Mouse (Mus musculus): ENCODE results near the gene Gm21761. TPM values are rescaled to one million over a fixed set of nuclear protein-coding genes. Genes with fewer than 3 reads are reported as not detected.
A peak's percentile ranks its signal among the peaks of the same experiment; 100 is the strongest.
"Not testable (repeated sequence)": the region's sequence is repeated elsewhere in the genome, so short reads cannot be mapped to it uniquely, and the experiment has no call there.

Gm21761 gene
- not detected for total RNA-seq (2021)
- long read RNA-seq, experiment 1, result 0 reads
- long read RNA-seq, experiment 2, result 0 reads

DNA sequence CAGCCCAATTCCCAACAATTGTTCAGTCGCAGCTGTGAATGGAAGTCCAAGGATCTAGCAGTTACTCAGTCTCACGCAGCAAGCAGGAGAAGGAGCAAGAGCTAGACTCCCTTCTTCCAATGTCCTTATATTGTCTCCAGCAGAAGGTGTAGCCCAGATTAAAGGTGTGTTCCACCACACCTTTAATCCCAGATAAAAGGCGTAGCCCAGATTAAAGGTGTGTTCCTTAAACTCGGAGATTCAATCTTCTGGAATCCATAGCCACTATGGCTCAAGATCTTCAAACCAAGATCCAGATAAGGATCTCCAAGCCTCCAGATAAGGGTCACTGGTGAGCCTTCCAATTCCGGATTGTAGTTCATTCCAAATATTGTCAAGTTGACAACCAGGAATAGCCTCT lies at the start of gene Gm21761:
Gm21761 (minus strand) TSS at position 101 of the 400 bp plus-strand sequence.
- DNase-seq; intact Hi-C loops (cut with DNase I): not testable (repeated sequence)

DNA sequence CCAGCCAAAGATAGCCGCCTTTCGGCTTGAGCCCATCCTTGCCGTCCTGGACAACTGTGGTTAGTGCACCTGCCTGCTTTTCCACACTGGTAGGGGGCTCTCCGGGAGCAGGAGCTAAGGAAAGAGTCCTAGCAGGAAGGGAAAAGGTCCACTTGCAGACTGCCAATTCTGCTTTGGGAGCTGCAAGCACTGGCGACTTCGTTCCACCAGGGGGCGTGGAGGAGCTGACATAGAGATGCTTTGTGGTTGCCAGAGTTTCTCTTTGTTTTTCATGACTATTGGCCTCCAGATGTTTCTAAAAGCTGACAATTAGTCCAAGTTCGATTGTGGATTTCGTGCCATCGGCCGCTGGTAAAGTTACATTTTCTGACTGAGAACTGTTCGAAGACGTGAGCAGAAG lies 40.1 kb upstream of the Gm21761 start:
- DNase-seq; intact Hi-C loops (cut with DNase I): not testable (repeated sequence)

DNA sequence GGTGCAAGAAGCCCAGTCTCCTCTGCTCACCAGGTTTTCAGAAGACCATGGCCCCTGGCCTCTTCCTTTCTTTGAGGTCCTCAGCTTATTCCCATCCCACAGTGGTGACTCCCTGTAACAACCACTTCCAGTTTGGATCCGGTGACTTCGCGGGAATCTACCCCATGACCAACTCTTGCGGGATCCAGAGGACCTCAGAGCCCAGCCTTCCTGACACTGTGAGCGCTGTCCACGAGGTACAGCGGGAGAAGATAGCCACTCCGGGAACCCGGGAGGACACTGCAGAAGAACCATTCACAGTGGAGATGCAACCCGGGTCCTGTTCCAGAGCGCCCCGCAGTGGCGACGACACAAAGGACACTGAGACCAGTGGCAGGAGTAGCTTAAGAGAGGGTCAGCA lies 39.1 kb upstream of the Gm21761 start:
- DNase-seq; intact Hi-C loops (cut with DNase I): not testable (repeated sequence)

DNA sequence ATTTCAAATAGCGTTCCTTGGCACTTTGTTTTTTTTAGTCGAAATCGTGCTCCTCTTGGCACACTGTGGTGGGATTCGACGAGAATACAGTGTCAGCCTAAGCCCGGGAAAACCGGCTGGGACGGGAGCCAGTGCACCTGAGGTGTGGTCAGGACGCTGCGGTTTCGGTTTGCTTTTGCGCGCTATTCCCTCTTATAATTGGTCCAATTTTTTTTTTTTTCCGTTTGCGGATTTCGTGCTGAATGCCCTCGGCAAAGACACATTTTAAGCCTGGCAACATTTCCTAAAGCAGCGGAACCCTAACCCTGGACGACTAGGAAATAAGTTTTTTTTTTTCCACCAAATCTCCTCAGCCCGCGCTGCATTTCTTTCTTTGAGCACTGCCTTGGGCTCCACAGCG lies 36.9 kb upstream of the Gm21761 start:
- intact Hi-C loops (cut with DNase I), result not testable (repeated sequence)
- DNase-seq, result peak; percentile 16

DNA sequence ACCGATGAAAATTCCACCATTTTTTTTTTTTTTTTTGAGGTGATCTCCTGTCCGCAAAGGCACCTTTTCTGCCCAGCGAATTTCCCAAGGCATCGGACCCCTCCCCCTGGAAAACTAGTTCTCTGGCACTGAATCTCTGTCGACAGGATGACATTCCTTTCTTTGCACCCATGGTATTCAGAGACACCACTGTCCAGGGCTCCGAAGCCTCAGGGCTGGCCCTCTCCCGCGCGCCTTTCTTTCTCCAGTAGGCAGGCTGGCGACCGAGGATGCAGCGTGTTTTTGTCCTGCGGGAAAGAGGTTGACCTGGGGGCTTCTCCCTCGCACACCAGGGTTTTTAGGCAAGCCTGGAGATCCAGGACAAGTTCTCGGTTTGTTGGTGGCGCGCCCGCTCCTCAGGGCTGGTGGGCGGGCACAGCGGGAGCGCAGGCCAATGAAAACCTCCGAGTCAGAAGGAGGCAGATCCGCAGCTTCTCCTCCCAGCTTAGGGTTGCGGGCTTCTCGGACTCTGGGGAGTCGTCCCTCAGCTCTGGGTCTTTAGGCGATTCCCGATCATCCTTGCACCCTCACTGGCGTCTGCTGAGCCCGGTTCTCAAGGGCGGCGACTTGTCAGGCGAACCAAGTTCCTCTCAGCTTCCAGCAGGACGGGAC lies 36.4 kb upstream of the Gm21761 start:
- peak in 1 of 2 experiments; percentile 1 for DNase-seq
- intact Hi-C loops (cut with DNase I), result not testable (repeated sequence)

DNA sequence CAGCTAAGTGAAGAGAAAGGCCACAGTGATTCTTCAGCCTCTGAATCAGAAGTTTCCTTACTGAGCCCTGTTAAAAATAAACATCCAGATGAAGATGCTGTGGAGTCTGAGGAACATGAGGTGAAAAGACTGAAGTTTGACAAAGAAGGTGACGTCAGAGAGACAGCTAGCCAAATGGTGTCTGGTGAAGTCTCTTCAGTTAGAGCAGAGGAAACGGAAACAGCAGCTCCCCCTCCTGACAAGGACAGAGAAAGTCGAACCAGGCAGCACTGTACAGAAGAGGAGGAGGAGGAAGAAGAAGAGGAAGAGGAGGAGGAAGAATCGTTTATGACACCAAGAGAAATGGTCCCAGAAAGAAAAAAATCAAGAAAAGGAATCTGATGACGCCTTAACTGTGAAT lies 33.8 kb upstream of the Gm21761 start:
- intact Hi-C loops (cut with DNase I); DNase-seq: not testable (repeated sequence)

DNA sequence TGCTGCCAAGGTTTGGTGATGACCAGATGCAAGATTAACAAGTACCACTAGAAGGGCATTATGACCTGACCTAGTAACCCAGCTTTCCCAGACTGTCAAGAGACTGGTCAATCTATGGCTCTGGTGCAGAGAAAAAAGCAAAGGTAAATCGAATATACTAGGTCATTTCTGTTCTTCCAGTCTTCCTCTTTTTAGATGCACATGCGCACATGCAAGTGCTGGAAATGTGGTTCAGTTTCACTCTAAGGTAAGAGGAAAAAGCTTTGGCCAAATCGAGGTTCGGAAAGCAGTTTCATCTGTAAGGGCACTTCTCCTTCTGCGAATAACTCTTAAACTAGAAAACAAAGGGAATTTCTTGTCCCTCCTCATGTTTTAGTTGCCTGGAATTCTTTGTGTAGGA lies 26.5 kb upstream of the Gm21761 start:
- DNase-seq; intact Hi-C loops (cut with DNase I): not testable (repeated sequence)

DNA sequence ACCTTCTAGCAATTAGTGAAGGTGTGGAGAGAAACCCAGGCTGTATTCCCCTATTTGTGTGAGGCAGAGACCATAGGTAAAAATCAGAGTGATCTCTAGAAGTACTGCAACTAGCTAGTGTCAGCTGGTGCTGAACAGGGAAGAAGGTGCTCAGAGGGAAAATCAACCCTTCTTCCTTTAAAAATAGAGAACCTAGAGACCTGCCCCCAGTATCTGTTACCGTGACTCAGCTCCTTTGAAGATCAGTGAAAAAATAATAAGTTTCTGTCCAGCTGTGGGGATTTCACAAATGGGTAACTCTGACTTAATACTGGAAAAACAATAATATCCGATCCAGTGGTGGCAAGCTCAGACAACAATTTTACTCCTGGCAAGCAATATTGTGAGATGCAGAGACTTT lies 26.0 kb upstream of the Gm21761 start:
- intact Hi-C loops (cut with DNase I); DNase-seq: not testable (repeated sequence)

DNA sequence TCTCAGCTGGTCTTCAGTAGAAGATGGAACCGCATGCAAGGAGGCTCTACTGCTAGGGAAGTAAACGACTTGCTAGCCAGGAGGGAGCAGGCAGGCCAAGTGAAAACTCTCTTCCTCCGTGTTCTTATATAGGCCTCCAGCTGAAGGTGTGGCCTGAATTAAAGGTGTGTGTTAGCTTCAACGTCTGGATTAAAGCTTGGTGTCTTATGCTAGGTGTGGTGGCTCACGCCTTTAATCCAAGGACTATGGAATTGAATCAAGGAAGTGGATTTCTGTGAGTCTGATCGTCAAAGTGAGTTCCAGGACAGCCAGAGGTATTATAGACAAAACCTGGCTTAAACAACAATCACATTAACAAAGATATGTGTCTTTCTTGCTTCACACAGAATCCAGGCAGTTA lies 21.6 kb upstream of the Gm21761 start, which contains the start of gene B020031M17Rik:
B020031M17Rik (minus strand) TSS at position 101 of the 400 bp plus-strand sequence.
- DNase-seq; intact Hi-C loops (cut with DNase I): not testable (repeated sequence)

DNA sequence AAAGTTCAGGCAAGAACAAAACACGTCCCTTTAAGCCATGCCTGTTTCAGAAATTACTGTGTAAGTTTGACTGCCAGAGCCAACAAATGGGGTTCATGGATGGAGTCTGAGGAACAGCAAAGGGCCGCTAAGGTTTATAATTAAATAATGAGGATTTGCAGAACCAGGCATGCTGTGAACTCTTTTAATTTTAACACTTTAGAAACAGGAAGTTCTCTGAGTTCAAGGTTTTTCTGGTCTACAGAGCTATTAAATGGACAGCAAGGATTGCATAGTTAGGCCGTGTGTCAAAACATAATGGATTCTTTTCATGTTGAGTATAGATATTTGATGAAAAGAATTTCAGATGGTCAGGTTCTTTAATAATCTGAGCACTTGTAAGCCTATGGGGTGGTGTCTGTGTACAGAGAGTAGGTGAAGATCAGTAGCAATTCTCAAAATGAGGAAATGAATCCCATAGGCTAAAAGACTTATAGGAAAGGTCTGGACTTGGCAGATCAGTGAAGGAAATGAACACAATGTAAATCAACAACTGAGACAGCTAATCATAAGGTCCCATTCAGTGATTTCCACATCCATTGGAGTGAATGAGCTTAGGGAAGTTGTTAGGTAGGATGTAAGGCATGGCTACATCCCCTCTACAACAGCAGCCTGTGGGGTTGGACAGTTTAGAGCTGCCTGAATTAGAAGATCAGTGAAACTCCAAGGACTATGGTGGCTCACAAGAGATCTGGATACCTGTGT lies 4.3 kb downstream of the Gm21761 start:
- intact Hi-C loops (cut with DNase I); DNase-seq: not testable (repeated sequence)

DNA sequence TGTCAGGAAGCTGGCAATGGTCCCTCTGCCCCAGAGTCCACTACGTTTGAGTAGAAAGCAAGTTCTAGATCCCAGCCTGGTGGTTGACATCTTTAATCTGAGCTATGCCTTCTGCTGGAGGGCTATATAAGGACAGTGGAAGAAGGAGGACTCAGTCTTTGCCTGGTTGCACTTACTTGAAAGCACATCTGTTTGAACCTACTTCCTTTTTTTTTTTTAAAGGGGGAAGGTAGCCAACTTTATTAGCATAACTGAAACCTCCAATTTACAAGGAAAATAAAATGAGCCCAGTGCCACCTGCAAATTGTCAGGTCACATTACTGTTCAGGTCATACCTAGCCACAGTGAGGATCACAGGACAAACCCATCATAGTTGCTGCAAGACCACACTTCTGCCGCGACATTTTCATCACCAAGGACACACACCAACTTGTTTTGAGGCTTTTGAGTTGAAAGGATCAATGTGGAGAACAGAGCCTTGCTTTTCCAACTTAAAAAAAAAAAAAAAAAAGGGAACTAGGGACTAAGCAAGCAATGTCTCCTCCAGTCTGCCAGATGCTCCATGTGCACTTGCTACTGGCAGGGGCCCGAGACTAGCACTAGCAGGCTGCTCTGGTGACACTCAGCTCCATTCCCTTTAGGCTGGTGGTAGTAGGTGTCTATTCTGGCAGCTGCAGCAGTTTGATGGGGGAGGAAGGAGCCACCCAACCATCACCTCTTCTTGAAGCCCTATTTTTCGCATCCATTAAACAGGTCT lies 11.9 kb downstream of the Gm21761 start:
- DNase-seq; intact Hi-C loops (cut with DNase I): not testable (repeated sequence)

DNA sequence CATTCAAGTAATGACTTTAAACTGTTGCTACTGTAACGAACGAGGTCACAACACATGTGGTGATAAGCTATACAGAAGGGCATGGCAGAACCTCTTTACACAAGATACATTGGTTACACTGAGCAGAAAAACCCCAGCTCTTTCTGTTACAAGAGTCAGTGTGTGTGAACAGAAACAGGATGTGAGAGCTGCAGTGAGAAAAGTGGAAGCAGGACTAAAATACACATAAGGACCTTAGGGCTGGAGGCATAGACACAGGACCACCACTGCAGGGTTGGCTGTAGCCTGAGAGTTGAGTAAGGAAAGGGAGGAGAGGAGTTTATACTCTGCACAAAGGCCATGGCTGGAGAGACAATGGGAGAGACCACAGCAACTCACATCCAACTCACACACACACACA lies 12.6 kb downstream of the Gm21761 start:
- DNase-seq; intact Hi-C loops (cut with DNase I): not testable (repeated sequence)

DNA sequence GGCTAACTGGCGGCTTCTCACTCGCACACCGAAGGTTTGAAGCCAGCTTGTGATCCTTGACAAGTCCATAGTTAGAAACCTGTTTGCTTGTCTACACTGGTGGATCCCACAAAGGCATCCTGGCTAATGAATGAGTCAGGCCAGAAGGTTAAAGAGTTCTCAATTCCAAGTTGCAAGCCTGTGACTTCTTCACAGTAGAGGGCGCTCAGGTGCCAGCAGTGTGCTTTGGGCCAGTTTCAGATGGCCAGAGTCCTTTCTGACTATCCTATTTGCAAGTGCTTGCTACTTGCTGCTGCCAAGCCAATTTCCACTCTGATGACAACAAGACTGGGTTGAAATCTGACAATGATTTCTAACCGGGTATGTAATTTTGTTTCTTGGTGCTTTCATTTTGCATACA lies 30.5 kb downstream of the Gm21761 start:
- DNase-seq; intact Hi-C loops (cut with DNase I): not testable (repeated sequence)

DNA sequence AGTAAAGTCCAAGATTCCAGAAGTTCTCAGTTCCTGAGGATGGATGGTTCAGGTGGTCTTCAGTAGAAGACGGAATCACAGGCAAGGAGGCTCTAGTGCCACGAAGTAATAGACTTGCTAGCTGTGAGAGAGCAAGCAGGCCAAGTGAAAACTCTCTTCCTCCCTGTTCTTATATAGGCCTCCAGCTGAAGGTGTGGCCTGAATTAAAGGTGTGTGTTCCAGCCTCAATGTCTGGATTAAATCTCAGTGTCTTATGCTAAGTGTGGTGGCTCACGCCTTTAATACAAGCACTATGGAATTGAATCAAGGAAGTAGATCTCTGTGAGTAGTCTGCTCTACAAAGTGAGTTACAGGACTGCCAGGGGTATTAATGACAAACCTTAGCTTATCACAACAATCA lies 34.4 kb downstream of the Gm21761 start, which contains the start of gene Tcstv1:
Tcstv1 (minus strand) TSS at position 101 of the 400 bp plus-strand sequence.
- intact Hi-C loops (cut with DNase I); DNase-seq: not testable (repeated sequence)

DNA sequence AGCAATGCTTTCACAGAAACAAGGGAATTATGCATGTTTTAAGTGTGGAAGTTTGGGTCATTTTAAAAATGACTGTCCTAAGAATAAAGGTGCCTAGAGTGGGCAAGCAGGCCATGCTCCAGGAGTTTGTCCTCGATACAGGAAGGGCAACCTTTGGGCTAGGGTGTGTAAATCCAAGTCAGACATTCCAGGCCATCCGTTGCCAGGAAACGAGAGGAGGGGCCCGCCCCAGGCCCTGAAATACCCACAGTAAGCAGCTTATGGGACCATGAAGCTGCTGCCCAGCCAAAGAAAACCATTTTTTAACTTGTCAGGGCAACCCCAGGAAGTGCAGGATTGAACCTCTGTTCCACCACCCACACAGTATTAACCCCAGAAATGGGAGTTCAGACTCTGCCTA lies 42.2 kb downstream of the Gm21761 start:
- DNase-seq; intact Hi-C loops (cut with DNase I): not testable (repeated sequence)

DNA sequence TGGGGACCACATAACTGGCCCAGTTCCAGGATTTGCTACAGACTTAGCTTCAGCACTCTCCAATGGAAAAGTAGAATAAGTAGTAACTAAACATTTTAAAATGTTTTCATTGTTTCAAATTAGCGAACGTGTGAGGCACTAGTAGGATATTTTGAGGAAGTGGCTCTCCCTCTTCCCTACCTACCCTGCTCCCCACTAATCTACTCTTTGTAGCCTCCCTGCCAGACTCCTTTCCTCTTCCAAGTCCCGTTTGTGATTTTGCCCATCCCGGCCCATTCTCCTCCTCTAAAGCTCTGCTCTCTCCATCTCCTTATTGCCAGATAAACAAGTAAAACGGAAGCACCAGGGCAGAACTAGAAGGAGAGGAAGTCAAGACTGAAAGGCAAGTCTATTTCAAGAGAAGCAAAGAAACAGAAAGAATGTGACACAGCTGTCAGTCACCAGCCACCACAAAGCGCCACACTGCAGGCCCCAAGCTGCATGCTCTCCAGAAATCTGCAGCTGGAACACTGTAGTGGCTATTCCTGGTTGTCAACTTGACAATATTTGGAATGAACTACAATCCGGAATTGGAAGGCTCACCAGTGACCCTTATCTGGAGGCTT lies 64.6 kb downstream of the Gm21761 start:
- intact Hi-C loops (cut with DNase I); DNase-seq: not testable (repeated sequence)

DNA sequence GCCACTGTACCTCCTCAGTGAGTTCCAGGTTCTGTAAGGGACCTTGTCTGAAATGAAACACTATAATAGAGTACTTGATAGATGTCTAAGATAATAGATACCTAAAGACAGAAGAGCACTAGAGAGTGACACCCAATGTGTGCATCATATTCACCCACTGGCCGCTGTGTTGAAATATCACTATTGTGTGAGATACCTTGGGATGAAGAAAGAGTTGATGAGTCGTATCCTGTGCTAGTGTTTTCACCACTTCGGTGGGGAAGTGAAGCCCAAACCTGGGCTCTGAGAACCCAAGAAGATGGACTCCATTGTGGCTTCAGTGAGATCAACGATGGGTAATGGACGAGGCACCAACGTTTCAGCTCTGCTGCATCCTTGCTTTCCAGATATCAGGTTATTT lies 66.7 kb downstream of the Gm21761 start:
- intact Hi-C loops (cut with DNase I); DNase-seq: not testable (repeated sequence)
